Mouse (Mus musculus) heart, postnatal 0 days (tissue): ENCODE results near the gene Slc40a1.

Experiments used
- CTCF ChIP-seq: IDR thresholded peaks from 2 replicates; pipeline ENCODE4 v1.5.1; 2016; ENCODE audit warnings: antibody characterized with exemption, control low read depth, low read depth
- EP300 ChIP-seq: IDR thresholded peaks from 2 replicates; pipeline ENCODE4 v1.6.1; 2016; ENCODE audit warnings: antibody characterized with exemption, low read depth

GRCm38 (mm10) chr1:45905107-45905821 is 21.1 kb downstream of the Slc40a1 start:
- TF ChIP-seq CTCF (no peak), EP300 (no peak)
